Comparison of ENCODE assay signal across 8 mouse cellular contexts in the genomic region with DNA sequence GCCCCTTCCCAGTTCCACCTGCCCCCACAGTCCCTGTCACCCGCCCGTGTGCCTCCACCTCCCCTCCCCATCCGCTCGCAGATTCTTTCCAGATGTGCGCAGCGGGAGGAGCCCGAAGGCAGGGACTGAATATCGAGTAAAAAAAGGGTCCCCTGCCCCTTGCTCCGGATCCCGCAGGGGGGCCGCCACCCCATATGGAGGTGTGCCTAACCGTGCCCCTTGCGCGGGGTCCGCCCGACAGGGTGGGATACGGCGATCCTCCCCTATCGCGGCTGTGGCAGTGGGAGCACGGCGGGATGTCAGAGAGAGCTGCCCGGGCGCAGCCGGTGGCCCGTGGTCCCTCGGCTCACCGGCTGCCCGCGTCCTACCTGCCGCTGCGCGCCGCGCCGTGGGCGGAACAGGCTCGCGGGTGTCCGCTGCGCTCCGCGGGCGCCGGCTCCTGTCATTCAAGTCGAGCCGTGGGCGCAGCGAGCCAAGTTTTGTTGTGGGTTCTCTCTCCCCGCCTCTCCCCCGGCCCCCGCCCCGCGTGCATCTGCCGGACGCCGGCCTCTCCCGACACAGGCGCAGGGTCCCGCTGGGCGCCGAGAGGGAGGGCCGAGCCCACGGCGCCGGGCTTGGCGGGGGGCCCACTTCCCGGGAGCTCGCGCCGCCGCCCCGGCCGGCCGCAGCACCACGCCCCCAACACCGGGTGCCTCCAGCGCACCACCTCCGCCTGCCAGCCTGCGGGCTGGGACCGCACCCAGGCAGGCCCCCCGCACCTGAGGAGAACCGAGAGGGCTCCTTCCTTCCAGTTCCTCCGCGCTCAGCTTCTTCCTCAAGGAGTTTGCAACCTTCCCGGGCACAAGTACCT.
A peak's percentile ranks its signal among the peaks of the same experiment; 100 is the strongest.
DNase-seq lines count a peak whose midpoint lies in the region; ATAC-seq and TF ChIP-seq lines count a peak whose summit lies in the region.

No protein-coding gene starts in this region.

- peak overlapping the region; percentile 96 for H3K4me2 ChIP-seq in limb, embryonic 15.5 days
- peak overlapping the region; percentile 69 for H3K4me2 ChIP-seq in myocyte (ENCODE audit: low read depth)

- WGBS in cerebellum, adult 2 months = 2% methylated on average over 82 of the region's 86 CpGs
- under 1% methylated on average over 81 of the region's 86 CpGs for WGBS in limb, embryonic 15.5 days

- H3K4me1 ChIP-seq in cerebellum, adult 2 months (ENCODE audit: control insufficient read depth, insufficient read depth, low read length) = peaks cover 4% of the 10 kb centered on the region; the same call in 1 of the 2 replicates
- peaks cover 24% of the 10 kb centered on the region for H3K4me1 ChIP-seq in limb, embryonic 15.5 days

- intact Hi-C loops in gastrocnemius, postnatal 36 days (cut with DNase I) = no loop called here

- peak overlapping the region; percentile 51 for H3K9ac ChIP-seq in limb, embryonic 15.5 days

- TF ChIP-seq POLR2A in cerebellum, adult 2 months (IDR thresholded peaks at IDR 0.05; ENCODE audit: borderline replicate concordance, insufficient read depth, low read length) = no peak
- TF ChIP-seq POLR2A in myocyte (IDR thresholded peaks at IDR 0.05; ENCODE audit: insufficient read length, low read depth) = no peak

- H3K36me3 ChIP-seq in limb, embryonic 15.5 days = no peaks in the 10 kb centered on the region
- H3K36me3 ChIP-seq in myocyte (ENCODE audit: control insufficient read depth, insufficient read depth) = no peaks in the 10 kb centered on the region

- no peaks in the 10 kb centered on the region for H3K79me2 ChIP-seq in myocyte (ENCODE audit: control insufficient read depth, insufficient read depth)

- H3K27me3 ChIP-seq in cerebellum, adult 2 months (ENCODE audit: control insufficient read depth, insufficient read depth, low read length) = no peaks in the 10 kb centered on the region
- H3K27me3 ChIP-seq in limb, embryonic 15.5 days = peaks cover 26% of the 10 kb centered on the region
- H3K27me3 ChIP-seq in myocyte (ENCODE audit: control insufficient read depth, insufficient read depth, insufficient read length) = peaks cover 32% of the 10 kb centered on the region

- H3K27ac ChIP-seq in cerebellum, adult 2 months (ENCODE audit: insufficient read depth, low read length) = no peak overlapping the region
- peak overlapping the region; percentile 59 for H3K27ac ChIP-seq in limb, embryonic 15.5 days

- peak; percentile 26; the same call in 1 of the 2 replicates for ATAC-seq in limb, embryonic 15.5 days (ENCODE audit: insufficient number of reproducible peaks, low FRiP score, low TSS enrichment, low read depth)

- DNase-seq in cerebellum, adult 2 months = peak; percentile 41 to 45
- DNase-seq in cerebellum, adult 11 months = no peak
- peak; percentile 40 to 61 for DNase-seq in cerebellum, postnatal 25 days
- peak; percentile 56 to 69 for DNase-seq in gastrocnemius, postnatal 36 days
- peak; percentile 9 for DNase-seq in induced T-regulatory cell, adult 2 months (ENCODE audit: low read depth)
- DNase-seq in urinary bladder, adult 2 months (ENCODE audit: low spot score) = peak; percentile 42

- no peak for TF ChIP-seq CTCF in cerebellum, adult 2 months (IDR thresholded peaks at IDR 0.05; ENCODE audit: borderline replicate concordance, insufficient read depth, low read depth, low read length)

- H3K9me3 ChIP-seq in limb, embryonic 15.5 days = no peaks in the 10 kb centered on the region

- no peak overlapping the region for H3ac ChIP-seq in myocyte (ENCODE audit: control insufficient read depth, insufficient read length)

- H3K4me3 ChIP-seq in cerebellum, adult 2 months (replicated peaks; ENCODE audit: insufficient read depth, low read depth, low read length) = peak overlapping the region; percentile 37
- H3K4me3 ChIP-seq in limb, embryonic 15.5 days = peak overlapping the region; percentile 61
- no peak overlapping the region for H3K4me3 ChIP-seq in myocyte

TF ChIP-seq in myocyte, 11 proteins besides CTCF, POLR2A, EP300 and RAD21:
- TF ChIP-seq MYOD1 (IDR thresholded peaks at IDR 0.05; ENCODE audit: control insufficient read depth in 1 of 3, insufficient read length in 2 of 3, low read depth in 2 of 3) (no peak), USF1 (IDR thresholded peaks at IDR 0.05; ENCODE audit: low read depth) (no peak), MAX (IDR thresholded peaks at IDR 0.05; ENCODE audit: low read depth) (no peak), MYOG (IDR thresholded peaks at IDR 0.05; ENCODE audit: control insufficient read depth in 1 of 3, insufficient read depth in 1 of 3, insufficient read length in 2 of 3, low read depth in 2 of 3) (no peak), POLR2AphosphoS2 (IDR thresholded peaks at IDR 0.05; ENCODE audit: insufficient read length, low read depth) (no peak), TCF3 (IDR thresholded peaks at IDR 0.05; ENCODE audit: insufficient read length, low read depth) (no peak), REST (IDR thresholded peaks at IDR 0.05; ENCODE audit: insufficient read depth, insufficient read length) (no peak), TCF12 (IDR thresholded peaks at IDR 0.05; ENCODE audit: insufficient read depth, poor library complexity, severe bottlenecking) (no peak), CEBPB (IDR thresholded peaks at IDR 0.05; ENCODE audit: insufficient read depth, poor library complexity, severe bottlenecking) (no peak), E2F4 (IDR thresholded peaks at IDR 0.05; ENCODE audit: insufficient read depth) (no peak), SRF (IDR thresholded peaks at IDR 0.05; ENCODE audit: control insufficient read depth, insufficient read length, low read depth) (no peak)
